Mouse (Mus musculus) ovary, postnatal 36 days (tissue): ENCODE measurements around the gene Fdps.

Experiments used
- DNase-seq: peaks from one replicate; pipeline ENCODE4 v3.0.0; 2022; ENCODE audit warnings: low spot score, mixed read lengths

Gene Fdps

DNA sequence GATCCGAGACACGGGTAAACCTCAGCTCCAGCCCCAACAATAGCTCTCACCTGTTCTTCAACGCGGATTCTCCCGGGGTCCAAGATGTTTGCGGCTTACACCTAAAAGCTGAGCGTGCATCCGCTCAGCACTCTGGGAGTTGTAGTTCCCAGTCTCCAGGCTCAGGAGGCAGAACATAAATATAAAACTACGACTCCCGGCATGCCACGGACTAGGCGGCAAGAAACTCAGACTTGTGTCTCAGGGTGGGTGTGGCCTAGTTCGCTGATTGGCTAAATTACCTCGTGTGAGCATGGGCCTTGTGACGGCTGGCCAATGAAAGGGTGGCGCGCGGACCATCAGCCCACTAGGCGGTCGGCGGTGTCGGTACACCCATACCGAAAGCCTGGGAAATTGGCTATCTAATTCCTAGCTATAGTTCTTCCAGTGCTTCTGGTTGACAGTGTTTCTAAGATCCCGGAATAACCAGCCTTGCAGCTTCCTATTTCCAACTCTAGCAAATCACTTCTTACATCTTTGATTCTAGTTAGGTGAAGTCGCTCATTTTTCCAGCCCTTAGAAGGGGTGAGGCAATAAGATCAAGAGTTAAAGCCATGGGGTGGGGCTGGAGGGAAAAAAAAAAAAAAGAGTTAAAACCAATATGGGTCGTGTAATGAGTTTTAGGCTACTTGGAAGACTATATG, at the start of gene Fdps:
Gene Fdps, minus strand, starts transcription at position 148 of the 683 bp plus-strand sequence.
- DNase-seq, result peak; percentile 89

DNA sequence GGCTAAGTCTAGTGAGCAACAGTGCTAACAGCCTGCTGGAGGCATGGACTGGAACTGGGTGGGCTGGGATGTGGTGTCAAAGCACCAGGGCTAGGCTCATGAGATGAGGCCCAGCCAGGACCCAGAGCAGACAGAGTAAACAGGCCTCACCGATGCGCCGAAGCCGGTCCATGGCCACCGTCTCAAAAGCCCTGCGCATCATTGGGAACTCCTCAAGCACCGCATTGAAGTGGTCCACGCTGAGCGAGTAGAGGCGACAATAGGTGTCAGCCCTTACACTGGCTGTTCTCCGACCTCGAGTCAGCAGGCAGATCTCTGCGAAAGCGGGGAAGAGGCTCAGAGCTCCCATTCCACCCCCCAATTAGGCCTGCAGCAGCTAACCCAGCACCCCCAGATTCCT, 46.8 kb upstream of the Fdps start:
- DNase-seq, result no peak

DNA sequence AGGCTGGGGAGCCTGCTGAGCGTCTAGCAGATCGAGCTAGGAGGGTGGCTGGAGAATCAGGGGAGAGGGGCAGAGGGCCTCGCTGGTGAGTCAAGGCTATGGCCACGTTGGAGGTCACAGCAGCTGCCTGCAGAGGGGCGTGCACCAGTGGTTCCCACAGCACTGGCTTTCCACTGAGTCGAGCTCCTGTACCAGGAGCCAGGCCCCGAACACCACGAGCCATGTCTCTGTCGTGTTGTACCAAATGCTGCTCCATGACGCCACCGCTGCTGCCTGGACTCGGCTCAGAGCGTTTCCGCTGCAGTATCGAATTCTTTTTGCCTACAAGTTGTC, 46.2 kb upstream of the Fdps start:
- no peak for DNase-seq

DNA sequence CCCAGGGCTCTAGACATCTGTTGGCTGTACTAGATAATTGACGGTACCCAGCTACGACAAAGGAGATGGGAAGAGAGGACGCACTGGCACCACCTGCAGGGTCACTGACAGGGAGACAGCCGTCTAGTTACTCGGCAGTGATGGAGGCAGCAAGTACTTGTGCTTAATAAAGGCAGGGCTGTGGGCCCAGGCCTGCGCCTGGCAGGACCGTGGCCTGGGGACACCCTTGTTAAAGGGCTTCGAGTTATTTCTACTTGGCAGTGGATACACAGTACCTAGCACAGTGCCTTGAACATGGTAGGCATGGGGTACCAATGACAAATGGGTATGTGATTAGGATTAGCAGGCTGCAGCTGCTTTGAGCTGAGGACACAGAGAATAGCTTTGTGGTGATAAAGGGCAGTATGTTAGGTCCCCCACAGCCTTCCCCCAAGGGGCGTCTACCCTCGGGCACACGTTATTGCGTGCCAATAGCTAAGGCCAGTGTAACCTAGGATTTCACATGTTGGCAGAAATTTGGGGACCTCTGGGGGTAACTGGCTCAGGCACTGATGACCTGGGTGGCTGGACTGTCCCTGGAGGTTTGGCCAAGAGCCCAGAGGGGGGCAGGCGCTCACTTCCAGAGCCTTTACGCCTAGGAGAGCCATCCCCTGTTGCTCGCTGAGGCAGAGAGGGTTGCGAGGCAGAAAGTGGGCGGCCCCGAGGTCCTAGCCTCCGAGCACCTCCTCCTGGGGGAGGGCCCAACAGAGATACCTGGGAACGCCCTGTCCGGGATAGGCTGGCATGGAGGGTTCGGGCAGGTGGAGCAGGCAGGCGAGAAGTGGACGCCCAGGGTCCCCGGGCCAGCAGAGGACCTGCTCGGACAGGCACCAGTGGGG, 45.6 kb upstream of the Fdps start:
- DNase-seq, result no peak

DNA sequence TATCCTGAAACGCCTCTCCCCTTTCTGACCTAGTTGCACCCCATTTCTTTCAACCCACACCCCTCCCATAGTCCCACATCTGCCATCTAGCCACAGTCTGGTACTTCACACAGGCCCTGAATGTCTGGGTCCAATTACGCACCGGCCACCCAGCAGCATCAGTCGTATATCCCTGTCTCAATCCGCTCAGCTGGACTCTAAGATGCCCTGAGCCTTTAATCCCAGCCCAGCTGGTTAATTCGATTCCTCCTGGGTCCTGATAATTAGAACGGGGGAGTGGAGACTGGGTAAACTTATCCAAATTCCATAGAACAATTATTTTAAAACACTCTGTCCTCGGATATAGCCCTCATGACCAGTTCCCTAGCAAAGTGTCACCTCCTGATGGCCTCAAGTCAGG, 43.8 kb upstream of the Fdps start:
- no peak for DNase-seq

DNA sequence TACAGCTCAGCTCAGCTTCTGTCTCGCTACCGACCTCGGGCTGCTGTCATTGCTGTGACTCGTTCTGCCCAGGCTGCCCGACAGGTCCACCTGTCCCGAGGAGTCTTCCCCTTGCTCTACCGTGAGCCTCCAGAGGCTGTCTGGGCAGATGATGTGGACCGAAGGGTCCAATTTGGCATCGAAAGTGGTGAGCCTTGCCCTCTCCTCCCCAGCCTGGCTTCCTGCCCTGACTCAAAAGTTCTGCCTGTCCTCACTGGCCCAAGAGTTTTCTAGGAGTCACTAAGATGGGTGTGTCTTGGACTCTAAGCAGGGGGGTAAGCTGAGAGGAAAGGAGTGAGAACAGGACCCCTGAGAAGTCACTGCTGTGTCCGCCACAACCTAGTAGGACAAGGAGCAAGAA, 43.1 kb upstream of the Fdps start:
- no peak for DNase-seq

DNA sequence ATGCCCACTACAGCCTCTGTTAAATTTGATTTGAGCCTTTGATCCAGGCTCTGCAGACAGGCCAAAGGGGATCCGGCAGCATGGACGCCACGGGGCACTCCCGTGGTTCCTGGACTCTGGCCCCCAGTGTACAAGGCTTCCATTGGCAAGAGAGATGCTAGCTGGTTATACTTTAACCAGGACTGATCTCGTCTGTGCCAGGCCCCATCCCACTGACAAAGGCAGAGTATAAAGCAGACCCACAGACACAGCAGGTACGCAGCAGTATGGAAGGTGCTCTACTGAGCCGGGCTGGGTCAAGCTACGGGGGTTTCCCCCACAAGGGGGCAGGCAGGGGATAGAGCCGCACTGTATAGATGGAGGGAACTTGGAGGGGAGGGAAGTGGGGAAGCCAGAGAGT, 34.6 kb upstream of the Fdps start:
- no peak for DNase-seq

DNA sequence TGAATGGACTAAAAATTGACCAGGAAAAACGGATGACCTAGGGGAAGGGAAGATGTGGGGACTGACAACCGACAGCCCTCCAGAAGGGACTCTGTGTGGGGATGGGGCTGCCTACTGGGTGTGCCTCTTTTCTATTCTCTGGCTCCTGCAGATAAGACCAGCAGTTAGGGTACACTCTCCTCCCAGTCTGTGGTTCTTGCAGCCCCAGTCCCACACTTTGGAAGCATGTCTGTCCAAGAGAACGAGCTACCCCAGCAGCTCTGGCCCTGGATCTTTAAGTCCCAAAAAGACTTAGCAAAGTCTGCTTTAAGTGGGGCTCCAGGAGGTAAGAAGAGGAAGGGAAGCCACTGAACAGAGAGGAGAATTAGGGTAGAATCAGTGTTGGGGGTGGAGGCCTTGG, 34.2 kb upstream of the Fdps start, which contains the start of gene Pklr:
Gene Pklr, plus strand, starts transcription at position 185 of the 400 bp plus-strand sequence.
- no peak for DNase-seq

DNA sequence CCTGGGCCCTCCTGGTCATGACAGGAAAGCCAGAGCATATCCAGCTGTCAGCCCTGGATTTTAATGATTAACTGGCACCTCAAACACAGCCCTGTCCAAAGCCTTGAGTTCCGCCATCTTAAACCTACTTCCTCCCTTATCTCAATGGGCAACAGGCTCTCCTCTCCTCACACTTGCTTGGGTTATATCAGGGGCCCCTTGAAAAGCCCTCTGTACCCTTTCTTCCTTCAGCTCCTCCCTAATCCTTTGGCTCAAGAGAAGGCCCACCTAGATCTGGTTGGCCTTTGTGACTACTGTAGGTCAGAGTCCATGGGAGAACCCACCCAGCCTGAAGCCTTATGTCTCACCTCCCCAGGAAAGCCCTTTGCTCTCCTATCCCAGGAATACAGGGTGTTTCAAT, 32.0 kb upstream of the Fdps start:
- DNase-seq, result no peak

DNA sequence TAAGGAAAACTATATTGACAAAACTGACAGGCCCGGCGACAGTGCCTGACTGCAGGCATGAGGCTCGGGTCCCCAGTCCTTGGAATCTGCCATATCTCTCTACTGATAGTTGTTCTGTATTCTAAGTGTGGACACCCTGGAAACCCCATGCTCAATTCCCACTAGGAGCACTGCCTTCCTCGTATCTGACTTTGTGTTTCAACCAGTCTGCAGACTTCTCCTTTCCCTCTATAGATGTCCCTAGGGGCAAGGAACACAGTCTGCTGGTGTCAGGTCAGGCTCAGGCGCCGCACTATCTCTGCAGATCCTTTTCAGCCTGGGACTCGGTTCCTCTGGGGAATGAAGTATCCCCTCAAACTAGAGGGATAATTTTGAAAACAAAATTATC, 31.3 kb upstream of the Fdps start:
- no peak for DNase-seq

DNA sequence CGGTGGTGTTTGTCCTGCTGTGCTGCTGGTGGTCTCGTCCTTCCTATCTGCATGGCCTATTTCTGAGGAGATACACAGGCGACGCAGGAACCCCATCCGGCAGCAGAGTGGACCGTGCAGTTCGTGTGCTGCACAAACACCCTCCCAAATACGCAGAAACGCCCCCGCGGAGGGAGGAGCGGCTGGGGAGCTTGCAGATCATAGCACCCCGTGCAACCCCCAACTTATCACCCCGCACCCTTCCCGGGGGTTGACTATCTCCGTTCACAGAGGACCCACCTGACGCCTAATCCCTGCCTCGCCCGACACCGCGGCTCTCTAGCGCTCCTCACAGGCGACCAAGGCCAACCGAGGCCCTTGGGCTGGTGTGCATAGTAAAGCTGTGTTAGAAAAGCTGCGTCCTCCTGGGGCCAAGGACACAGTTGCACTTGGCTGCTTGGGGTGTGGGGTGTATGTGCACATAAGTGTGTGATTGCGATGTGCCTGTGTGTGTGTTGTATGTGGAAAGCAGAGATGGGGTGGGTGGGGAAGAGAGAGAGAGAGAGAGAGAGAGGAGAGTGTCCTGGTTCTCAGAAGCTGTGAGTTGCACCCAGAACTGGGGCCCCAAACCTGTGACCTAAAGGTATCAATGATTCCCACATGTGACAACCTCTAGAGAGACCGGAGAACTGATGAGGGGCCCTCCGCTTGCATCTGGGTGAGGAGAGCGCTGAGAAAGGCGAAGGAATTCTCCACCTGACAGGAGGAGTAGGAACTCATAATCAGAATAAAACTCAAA, 30.7 kb upstream of the Fdps start:
- peak; percentile 65 for DNase-seq

DNA sequence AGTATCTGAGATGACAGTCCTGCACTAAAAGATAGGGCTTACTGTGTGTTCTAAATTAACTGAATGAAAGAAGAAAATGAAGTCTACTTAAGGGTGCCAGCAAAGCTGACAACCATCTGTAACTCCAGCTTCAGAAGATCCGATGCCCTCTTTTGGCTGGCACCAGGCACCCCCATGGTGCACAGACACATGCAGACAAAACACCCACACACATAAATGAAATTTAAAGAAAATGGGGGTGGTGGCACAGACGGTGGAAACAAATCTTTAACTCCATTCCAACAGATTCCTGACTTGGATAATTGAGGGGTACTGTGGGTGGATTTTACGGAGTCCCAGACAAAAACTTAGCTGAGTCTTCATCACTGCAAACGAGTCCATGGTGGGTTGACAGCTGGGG, 30.1 kb upstream of the Fdps start:
- DNase-seq, result no peak

DNA sequence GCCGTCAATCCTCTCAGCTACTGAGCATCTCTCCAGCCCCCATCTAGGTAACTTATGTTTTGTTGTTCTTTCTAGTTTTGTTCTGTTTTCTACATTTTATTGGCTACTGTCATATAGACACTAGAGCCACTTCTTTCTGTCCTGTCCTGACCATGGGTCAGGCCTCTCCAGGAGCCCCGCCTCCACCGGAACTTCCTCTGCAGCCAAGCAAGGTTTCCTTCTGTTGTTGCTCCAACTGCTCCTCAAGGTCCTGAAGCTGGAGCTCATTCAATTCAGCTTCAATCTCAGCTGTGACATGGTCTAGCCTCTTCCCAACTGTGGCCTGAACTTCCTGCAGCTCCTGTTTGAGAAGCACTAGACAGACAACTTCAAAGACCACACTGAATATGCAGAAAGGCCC, 28.1 kb upstream of the Fdps start:
- no peak for DNase-seq

DNA sequence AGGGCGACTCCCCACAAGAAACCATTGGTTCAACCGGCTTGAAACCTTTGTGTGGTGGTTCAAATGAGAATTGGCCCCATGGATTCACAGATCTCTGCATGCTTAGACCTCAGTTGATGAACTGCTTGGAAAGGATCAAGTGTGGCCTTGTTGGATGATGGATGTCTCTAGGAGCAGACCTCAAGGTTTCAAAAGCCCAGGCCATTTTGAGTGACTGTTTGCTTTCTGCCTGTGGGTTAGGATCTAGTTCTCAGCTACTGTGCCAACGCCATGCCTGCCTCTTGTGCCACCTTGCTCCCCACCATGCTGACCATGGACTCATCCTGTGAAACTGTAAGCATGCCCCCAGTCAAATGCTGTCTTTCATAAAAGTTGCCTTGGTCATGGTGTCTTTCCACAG, 24.2 kb upstream of the Fdps start:
- DNase-seq, result no peak

DNA sequence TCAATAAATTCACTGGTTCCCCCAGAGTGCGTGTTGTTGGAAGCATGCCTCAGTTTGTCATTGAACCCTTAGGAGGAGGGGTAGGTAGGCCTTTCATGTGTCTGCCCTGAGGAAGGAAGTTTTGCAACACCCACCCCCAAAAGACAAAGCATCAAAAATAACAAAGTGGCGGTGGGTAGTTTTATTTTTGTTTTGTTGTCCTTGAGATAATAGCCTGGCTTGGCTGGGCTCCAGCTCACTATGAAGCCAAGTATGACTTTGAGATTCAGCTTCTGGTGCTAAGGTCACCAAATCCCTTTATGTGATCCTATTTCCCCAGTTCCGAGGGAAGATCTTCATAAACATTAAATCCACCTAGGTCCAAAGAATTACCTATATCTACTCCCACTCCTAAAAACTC, 22.5 kb upstream of the Fdps start:
- DNase-seq, result peak; percentile 48

DNA sequence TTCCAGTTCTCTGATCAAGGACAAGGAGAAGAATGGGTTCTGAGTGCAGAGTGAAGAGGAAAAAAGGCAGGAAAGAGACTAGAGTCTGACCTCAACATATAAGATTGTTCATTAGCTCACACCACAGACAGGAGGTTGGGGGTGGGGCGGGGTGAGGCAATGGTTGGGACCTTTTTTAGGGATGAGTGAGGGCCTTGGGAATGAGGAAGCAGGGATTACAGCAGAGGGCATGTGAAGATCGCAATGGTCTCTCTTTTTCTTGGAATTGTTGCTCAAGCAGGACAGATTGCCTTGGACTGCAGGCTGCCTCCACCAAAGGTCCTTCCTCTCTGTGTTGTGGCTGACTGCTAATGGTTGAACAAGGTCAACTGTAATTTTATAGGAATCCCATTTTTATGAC, 21.6 kb upstream of the Fdps start:
- DNase-seq, result peak; percentile 37

DNA sequence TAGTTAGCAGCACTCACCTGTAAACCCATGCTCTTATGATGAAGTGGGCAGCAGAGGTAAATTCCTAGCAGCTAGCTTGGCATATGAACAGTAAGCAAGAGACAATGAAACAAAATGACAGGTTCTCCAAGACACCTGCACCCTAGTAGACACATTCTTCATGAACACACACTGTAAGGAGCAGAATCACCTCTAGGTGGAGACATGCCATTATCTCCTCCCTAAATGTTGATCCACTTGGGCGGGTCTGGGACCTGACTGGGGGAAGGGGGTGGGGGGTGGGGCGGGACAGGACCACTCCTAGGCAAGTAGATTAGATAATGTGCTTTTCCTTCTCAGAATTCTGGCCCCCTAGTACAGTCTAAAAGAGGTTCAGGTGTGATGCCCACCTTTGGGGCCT, 13.8 kb upstream of the Fdps start:
- DNase-seq, result no peak

DNA sequence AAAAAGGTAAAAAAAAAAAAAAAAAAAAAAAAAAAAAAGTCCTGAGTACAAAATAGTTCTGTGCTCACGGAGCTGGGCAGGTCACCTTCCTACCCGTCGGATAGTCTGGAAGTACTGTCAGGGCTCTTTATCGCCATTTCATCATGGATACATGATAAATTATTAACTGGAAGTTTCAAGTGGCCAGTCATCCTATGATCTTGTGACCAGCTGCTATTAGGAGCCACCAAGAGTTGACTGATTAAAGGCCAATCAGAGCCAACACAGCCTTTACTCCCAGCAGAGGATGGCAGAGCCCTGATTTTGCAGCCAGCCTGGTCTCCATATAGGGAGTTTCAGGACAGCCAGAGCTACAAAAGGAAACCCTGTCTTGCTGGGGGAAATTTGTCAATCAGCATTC, 11.3 kb upstream of the Fdps start:
- DNase-seq, result no peak

DNA sequence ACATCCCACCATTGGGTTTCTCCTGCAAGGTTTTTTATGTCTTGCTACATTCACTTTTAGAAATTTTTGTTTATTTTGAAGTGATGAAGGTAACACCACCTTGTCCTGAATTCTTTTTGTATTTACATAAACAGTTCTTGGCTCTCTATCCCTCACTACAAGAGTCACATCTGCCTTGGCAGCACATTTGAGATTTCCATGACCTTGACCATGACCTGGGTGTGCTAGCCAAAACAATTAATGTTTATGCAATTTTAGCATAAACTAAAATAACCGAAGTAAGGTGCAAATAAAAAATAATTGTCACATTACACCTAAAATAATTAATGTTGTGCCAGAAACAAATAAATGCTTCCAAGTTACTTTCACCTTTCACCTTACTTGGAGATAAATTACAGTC, 6.4 kb upstream of the Fdps start:
- DNase-seq, result no peak

DNA sequence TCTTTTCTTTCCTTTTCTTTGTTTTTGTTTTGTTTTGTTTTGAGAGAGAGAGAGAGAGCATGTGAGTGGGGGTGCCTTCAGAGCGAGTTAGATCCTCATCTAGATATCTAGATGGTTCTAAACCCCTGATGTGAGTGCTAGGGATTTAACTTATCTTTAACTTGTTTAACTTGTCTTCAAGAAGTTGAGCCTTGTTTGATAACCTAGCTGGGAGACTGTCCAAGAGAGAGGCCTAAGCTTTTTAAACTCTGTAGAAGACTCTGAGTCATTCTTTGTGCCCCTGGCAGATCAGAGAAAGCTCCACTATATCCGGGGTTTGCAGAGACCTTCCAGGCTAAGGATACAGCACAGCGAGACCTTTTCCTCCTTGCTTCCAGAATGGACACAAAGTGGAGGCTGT, 5.8 kb upstream of the Fdps start:
- DNase-seq, result no peak

DNA sequence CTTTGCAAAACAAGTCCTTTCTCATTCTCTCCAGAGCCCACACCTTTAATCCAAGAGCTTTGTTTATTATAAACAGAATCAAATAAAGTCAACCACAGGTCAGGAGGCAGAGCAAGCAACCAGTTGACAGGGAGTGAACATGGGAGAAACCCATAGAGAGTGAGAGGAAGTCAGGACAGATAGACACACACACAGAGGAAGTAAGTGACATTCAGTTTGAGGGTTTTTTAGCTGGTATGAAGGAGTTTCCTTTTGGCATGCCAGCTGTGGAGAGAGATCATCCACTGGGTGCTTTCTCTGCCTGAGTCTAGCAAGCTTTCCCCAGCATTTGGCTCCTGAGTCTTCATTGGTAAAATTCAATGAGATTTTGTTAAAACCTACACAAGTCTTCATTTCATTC, 5.1 kb upstream of the Fdps start:
- no peak for DNase-seq

DNA sequence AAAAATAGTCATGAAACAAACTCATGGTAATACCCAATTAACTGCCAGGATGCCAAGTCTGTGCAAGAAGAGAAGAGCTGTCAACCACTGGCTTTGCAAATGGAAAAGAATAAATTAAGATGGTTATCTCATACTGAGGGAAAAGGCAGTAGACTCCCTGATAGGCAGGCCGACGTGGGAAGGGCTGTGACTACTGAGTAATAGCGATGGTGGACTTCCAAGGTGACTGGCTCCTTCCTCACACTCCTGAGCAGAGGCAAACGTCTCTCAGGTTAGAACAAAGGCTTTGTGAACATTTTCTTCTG, 1.5 kb upstream of the Fdps start:
- no peak for DNase-seq
